In genomic region chr15:12230243-12230935, GRCm38 (mm10) we compare ENCODE assay signal across 9 mouse cellular contexts. TPM values are rescaled to one million over a fixed set of nuclear protein-coding genes. Genes with fewer than 3 reads are reported as not detected.
DNase-seq lines count a peak whose midpoint lies in the region; ATAC-seq lines count a peak whose summit lies in the region.
"Had no signal": no experiment of that assay in that cellular context is flagged by ENCODE, and none has a peak within 500 bp of the region (broad histone marks: within the 10 kb centered on the region; RNA-seq: fewer than 3 reads in every experiment).

No protein-coding gene starts in this region.

- WGBS in hindbrain, embryonic 15.5 days: 64% methylated on average over 12 of the region's 12 CpGs
- 68% methylated on average over 12 of the region's 12 CpGs for WGBS in hindbrain, embryonic 13.5 days
- 40% methylated on average over 12 of the region's 12 CpGs for WGBS in intestine, embryonic 16.5 days

- peaks cover 20% of the 10 kb centered on the region for H3K4me1 ChIP-seq in hindbrain, embryonic 15.5 days (replicated peaks)
- peaks cover 27% of the 10 kb centered on the region for H3K4me1 ChIP-seq in hindbrain, embryonic 13.5 days (replicated peaks)
- peaks cover 46% of the 10 kb centered on the region for H3K4me1 ChIP-seq in intestine, embryonic 16.5 days (ENCODE audit: control insufficient read depth, insufficient read depth, low read length)

- no peaks in the 10 kb centered on the region for H3K27me3 ChIP-seq in hindbrain, embryonic 15.5 days
- H3K27me3 ChIP-seq in hindbrain, embryonic 13.5 days: no peaks in the 10 kb centered on the region
- H3K27me3 ChIP-seq in intestine, embryonic 16.5 days (replicated peaks; ENCODE audit: control insufficient read depth, insufficient read depth, low read length): no peaks in the 10 kb centered on the region
- H3K27me3 ChIP-seq in splenic B cell, adult 2 months (ENCODE audit: control insufficient read depth, insufficient read depth, low read length, poor library complexity, severe bottlenecking): no peaks in the 10 kb centered on the region

- no peaks in the 10 kb centered on the region for H3K9me3 ChIP-seq in hindbrain, embryonic 15.5 days
- no peaks in the 10 kb centered on the region for H3K9me3 ChIP-seq in hindbrain, embryonic 13.5 days
- H3K9me3 ChIP-seq in intestine, embryonic 16.5 days (ENCODE audit: control insufficient read depth, low read length): no peaks in the 10 kb centered on the region

- no peaks in the 10 kb centered on the region for H3K36me3 ChIP-seq in hindbrain, embryonic 15.5 days
- peaks cover 29% of the 10 kb centered on the region for H3K36me3 ChIP-seq in hindbrain, embryonic 13.5 days
- peaks cover 8% of the 10 kb centered on the region; the same call in 1 of the 2 replicates for H3K36me3 ChIP-seq in intestine, embryonic 16.5 days (ENCODE audit: control insufficient read depth, insufficient read depth, low read length)
- H3K36me3 ChIP-seq in splenic B cell, adult 2 months (ENCODE audit: control insufficient read depth, insufficient read depth, low read length, poor library complexity, severe bottlenecking): peaks cover 4% of the 10 kb centered on the region; the same call in 1 of the 2 replicates

- DNase-seq in MEL-GATA-1-ER (ENCODE audit: extremely low read depth, low read depth): peak; percentile 91
- peak; percentile 79 for DNase-seq in splenic B cell, adult 2 months (ENCODE audit: low read depth, low spot score)
- no peak for DNase-seq in urinary bladder, adult 18-20 months (ENCODE audit: low spot score in 2 of 2)
- DNase-seq in kidney, adult 11 months: no peak
- DNase-seq in spleen, adult 12 weeks (ENCODE audit: low spot score): no peak

- peak overlapping the region; percentile 47; the same call in 1 of the 2 replicates for H3K27ac ChIP-seq in hindbrain, embryonic 15.5 days (replicated peaks)
- H3K27ac ChIP-seq in hindbrain, embryonic 13.5 days: no peak overlapping the region
- peak overlapping the region; percentile 54; the same call in 1 of the 2 replicates for H3K27ac ChIP-seq in intestine, embryonic 16.5 days (ENCODE audit: low read length)

- no peak overlapping the region for H3K9ac ChIP-seq in hindbrain, embryonic 15.5 days
- no peak overlapping the region for H3K9ac ChIP-seq in hindbrain, embryonic 13.5 days
- no peak overlapping the region for H3K9ac ChIP-seq in intestine, embryonic 16.5 days (ENCODE audit: low read depth, low read length)

- no peak for ATAC-seq in hindbrain, embryonic 15.5 days (ENCODE audit: low FRiP score, low read depth)
- ATAC-seq in hindbrain, embryonic 13.5 days (ENCODE audit: low FRiP score): no peak
- ATAC-seq in intestine, embryonic 16.5 days: peak; percentile 80

- no peak overlapping the region for H3K4me2 ChIP-seq in hindbrain, embryonic 15.5 days
- no peak overlapping the region for H3K4me2 ChIP-seq in hindbrain, embryonic 13.5 days
- H3K4me2 ChIP-seq in intestine, embryonic 16.5 days (ENCODE audit: low read depth, low read length): no peak overlapping the region

- no peak overlapping the region for H3K4me3 ChIP-seq in hindbrain, embryonic 15.5 days
- H3K4me3 ChIP-seq in hindbrain, embryonic 13.5 days: no peak overlapping the region
- H3K4me3 ChIP-seq in intestine, embryonic 16.5 days (ENCODE audit: low read length): no peak overlapping the region
- H3K4me3 ChIP-seq: myocyte had no signal

RNA-seq across cellular contexts. Expression of gene Mtmr12, which starts 25.6 kb away (rescaled TPM):
- polyA plus RNA-seq in hindbrain, embryonic 15.5 days (2015; fragmentation: Nextera tagmentation; extraction: Ambion mirVana): 8.7 and 9.2 TPM in 2 replicates
- 7.7 and 8.3 TPM in 2 replicates for polyA plus RNA-seq in hindbrain, embryonic 13.5 days (2015; fragmentation: Nextera tagmentation; extraction: Ambion mirVana)
- 16.4 and 16.6 TPM in 2 replicates for polyA plus RNA-seq in intestine, embryonic 16.5 days (2015; fragmentation: Nextera tagmentation; extraction: Ambion mirVana)

Comparison
In these comparisons a context has a peak if more than half of its experiments do, and no peak if none do; other contexts are left out.
1. DNase-seq: peak in MEL-GATA-1-ER (single experiment) and splenic B cell, adult 2 months (single experiment); none in urinary bladder, adult 18-20 months (0 of 2), kidney, adult 11 months (single experiment) and spleen, adult 12 weeks (single experiment).